Mouse (Mus musculus): ENCODE measurements around the gene Slc9a9.

Gene Slc9a9

DNA sequence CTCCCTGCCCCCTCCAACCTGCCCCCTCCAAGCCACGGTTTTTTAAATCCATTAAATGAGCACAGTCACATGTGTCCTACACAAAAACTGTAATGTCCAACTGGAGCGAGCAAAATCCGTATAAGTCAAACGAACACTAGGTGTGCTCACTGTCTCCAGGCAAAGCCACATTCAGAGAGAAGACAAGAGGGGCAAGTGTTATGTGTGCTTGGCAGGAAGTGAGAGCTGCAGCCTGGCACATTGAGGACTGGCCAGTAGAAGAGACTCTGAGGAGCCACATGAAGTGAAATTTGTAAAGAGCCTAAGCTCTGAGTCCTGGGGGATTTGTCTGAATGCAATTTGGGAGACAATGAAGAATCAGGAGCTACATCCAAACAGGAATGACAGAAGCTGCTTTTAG lies 481.3 kb downstream of the Slc9a9 start:
- in situ Hi-C loops (cut with MseI, MboI) = no loop called here

DNA sequence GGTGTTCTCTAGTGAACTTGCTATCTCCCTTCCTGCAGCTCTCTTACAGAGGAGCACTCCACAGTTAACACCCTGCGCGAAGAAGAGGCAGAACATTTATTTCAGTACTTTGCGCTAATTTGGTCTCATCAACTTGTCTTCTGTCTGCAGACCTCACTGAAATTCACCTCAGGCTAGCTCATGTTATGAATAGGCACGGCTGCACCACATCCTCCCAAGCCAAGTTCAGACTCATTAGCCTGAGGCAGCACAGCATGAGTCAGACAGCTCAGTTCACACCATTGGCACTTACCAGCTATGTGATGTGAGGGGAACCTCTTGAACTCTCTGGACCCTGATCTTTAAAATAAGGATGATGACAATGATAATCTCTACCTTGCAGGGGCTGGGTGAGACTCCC lies 482.0 kb downstream of the Slc9a9 start:
- in situ Hi-C loops (cut with MseI, MboI) = no loop called here

DNA sequence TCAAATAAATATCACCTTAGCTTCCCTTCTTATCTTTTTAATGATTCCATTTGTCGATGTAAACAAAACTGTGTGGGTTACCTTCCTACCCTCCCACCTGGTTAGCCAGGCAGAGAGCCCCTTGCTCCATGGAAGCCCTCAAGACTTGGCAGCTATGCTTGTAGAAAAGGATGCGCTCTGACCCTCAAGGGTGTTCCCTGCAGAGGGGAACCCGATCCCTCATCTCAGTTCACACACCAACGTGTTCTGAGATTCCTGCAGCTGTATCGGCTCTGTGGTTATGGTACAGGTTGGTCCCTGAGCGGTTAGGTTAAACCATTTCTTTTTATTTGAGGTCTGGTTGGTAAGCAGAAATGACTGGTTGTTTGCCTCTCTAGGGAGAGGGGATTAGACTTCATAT lies 484.3 kb downstream of the Slc9a9 start:
- in situ Hi-C loops (cut with MseI, MboI) = no loop called here

DNA sequence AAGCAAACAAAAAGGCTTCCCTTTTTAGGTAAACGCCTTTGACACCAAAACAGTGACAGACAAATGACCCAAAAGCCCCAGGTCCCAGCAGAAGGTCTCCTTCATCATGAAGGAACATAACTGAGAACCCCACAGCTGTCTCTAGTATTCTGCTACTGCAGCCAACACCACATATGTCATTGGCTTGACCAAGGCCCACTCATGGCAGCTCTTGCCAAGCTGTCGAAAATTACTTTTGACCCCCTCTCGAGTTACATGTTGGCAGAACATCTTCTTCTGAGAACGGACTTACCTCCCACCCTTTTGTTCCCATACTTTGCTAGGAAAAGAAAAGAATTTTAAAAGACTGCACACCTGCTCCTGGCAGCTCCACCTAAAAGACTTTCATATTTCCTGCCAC lies 488.2 kb downstream of the Slc9a9 start:
- in situ Hi-C loops (cut with MseI, MboI) = no loop called here

DNA sequence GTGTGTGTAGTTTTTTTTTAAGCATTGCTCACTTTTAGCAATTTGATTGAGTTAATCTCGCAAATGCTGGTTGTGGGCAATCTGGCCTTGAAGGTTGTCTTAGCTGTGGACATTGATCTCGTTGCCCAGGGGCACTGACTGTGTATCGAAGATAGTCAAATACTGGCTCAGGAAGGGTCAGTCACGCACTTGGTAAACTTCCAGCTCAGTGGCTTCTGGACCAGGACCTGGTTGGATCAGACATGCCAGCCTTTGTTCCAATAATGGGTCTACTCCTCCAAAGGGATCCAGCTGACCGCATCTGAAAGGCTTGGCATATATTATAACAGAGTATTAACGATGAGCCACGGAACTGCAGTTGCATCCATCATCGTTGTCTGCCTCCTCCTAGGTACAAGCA lies 489.2 kb downstream of the Slc9a9 start:
- in situ Hi-C loops (cut with MseI, MboI) = no loop called here

DNA sequence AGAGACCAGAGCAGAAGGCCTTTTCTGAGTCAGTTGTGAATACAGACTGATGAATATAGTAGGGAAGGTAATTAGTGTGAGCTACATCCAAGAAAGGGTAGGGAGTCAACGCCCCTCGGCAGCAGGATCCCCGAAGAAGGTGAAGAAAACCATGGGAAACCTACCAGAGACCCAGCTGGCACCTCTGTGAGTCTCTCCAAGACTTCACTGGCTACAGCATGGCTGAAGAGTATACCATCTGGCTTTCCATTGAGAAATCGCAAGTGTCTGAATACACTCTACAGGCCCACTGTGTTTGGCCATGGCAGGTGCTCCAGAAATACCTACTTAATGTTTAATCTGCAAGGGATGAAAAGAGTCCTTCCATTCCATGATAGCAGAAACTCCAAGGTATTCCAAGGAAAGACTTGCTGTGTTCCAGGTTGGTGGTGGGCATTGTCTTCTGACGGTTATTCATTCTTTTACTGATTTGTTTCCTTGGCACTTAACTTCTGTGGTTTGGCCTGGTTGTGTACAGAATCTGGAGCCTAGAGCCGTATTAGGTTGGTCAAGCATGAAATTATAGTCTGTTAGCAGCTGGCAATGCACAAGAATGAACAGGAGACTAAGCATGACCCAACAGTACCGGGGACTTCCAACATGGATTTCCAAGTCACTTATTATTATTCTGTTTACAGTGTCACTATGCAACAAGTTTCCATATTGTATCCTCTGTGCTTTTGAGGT lies 491.0 kb downstream of the Slc9a9 start:
- in situ Hi-C loops (cut with MseI, MboI) = no loop called here

DNA sequence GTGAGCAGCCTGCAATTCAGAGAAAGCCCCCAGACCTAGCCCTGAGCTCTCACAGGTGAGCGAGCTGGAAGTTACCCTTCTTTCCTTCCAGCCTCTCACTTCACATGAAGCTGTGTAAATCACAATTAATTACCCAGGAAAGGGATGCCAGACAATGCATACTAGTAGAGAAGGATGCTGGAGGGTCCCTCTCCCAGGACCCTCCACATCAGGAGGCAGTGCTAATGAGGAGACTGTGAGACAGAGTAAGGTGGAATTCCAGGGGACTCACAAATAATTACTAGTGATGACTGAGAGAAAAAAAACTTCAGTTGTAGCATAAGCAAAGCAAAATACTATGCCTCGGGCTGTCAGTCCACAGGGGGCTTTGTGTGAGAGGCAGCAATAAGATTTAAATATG lies 492.0 kb downstream of the Slc9a9 start:
- in situ Hi-C loops (cut with MseI, MboI) = no loop called here

DNA sequence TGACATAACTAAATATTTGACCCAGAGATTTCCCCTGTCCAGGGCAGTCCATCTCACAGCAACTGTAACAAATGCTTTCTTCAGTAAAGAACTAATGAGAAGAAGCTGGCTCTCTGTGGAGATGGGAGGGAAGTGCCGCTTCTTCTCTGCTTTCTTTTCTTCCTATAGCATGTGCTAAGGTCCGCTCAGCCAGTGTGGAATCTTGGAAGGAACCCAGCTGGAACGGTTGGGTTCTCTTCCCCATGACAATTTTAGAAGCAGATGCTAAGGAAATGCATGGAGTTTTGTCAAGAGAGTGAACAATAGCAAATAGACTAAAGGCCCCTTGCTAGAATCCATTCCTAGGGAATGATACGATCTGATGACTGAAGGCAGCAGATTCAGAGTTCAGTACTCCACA lies 496.5 kb downstream of the Slc9a9 start:
- in situ Hi-C loops (cut with MseI, MboI) = no loop called here

DNA sequence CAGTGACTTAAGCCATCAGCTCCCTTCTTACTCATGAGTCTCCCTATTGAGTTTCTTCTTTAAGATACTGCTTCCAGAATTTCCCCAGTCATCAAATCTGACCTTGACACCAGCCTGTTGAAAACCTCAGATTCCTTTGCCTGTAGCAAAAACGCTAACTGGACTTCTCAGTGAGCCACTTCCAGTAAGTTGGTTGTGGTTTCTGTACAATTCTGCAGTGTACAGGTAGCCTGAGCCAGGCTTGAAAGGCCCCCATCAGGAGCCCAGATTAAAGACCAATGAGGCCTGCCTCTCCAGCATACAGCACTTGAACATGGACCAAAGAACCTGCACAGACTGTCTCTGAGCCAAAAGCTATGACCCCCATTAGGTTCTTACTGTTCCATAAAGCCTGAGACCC lies 498.1 kb downstream of the Slc9a9 start:
- in situ Hi-C loops (cut with MseI, MboI) = no loop called here

DNA sequence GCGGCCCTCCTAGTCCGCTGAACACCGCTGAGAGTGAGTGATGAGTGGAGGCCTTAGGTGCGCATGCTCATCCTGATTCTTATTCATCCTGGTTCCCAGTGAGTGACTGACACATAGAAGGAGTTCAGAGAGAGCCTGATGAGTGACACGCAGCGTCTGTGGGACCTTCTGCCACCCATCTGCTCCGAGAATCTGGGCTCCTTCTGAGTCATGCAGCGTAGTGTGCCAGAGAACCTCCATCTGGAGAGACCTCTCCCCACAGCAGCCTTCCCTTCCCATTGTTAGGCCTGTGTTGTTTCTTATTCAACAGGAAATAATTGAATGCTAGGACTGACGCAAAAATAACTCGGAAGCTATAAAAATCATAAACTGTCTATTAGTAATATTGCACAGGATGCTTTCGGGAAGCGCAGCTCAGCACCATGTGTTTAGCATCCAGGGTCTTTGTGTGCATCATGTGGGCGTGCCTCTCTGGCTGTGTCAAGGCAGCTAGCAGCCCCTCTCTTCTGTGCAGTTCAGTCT lies 498.8 kb downstream of the Slc9a9 start:
- in situ Hi-C loops (cut with MseI, MboI) = no loop called here

DNA sequence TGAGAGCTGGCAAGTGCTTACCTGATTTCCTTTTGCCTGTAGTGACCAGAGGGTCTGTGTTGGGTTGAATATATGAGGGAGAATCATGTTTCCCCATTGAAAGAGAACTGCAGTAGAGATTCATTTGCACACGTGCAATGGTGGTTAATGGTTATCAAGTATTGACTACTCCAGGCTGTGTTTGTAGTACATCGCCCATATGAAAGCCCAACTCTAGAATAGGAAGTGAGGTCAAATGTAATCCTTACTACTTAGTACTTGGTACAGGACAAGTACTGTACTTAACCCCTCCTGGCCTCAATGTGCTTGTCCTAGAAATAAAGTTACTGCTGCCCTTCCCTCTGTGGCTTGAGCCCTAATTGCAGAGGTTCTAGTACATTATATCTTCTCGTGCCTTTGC lies 508.5 kb downstream of the Slc9a9 start:
- in situ Hi-C loops (cut with MseI, MboI) = no loop called here

DNA sequence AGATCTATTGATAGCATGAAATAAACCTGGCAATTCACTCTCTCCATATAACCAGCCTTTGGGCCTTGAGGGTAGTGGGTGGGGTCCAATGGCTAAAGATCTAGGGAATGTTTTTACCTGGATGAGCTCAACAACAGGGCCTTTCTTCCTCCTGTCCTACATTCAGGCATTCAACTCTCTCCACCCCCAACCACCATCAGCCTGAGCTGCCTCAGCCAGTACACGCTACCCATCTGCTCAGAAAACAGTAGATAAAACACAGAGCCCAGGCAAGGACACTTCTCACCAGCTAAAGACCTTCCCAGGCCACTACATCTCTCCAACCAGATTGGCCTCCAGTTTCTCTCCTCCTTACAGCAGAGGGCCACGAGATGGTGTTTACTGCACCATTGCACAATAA lies 510.3 kb downstream of the Slc9a9 start:
- in situ Hi-C loops (cut with MseI, MboI) = no loop called here

DNA sequence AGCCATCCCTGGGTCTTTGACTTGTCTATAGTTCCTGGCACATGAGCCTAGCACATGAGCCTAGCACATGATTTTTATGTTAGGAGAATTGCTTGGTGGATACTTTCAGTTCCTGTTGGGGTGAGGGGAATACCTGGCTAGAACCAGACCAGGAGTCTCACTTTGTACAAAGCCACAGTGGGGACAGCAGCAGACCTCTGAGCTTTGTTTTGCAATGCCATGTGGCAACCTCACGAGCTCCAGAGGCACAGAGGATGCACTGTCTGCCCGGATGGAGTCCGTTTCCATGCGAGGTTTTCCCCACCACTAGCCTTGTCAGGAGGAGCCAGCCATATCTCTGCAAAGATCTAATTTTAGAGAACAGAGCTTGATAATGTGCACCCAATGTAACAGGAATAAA lies 510.9 kb downstream of the Slc9a9 start:
- in situ Hi-C loops (cut with MseI, MboI) = no loop called here

DNA sequence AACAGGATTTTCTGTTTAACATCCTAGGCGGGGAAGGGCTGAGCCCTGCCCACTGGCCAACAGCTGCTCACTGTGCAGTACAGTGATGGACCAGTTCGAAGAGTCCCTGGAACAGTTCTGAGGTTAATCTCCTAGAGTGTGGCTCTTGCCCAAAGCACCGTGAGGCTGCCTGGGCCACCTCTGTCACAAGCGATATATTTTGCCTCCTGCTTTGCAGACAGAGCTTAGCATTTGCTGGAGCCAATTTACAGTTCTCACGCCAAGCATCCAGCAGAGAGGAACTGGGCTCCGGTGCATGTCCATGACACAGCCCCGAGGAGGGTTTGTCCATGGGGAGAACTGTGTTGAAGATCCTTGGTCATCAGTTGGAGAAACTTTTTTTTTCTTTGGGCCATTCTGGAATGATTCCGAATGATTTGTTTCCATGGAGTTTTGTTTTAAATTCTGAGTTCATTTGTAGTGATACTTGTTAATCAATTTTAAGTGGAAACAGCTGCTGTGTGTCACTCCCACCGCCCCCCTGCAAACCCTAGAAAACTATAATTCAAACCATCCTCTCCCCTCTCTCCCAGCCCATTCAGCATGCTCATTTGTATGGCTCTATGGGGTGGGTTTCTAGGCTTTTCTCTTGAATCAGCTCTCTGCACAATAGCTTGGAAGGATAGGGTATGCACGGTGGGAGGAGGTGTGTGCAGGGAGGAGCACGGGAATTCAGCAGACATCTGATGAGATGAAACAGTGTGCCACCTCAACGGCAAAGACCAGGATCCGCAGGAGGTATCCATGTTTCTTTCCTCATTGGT lies 511.7 kb downstream of the Slc9a9 start:
- in situ Hi-C loops (cut with MseI, MboI) = no loop called here

DNA sequence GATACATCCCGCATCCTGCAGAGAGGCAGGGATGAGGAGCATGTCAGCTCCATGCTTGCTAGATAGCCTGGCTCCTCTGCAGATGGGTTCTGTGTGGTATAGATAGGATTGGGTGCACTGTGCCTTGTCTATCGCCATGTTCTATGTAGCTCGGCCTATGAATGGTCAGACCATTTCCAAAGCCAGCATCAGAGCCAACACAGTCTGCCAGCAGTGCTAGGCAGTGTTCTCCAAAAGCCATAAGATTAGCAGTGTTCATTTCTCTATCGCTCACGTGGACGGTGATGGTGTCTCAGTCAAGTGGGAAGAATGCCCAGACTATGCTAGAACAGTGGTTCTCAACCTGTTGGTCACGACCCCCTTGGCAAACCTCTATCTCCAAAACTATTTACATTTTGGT lies 512.6 kb downstream of the Slc9a9 start:
- in situ Hi-C loops (cut with MseI, MboI) = no loop called here

DNA sequence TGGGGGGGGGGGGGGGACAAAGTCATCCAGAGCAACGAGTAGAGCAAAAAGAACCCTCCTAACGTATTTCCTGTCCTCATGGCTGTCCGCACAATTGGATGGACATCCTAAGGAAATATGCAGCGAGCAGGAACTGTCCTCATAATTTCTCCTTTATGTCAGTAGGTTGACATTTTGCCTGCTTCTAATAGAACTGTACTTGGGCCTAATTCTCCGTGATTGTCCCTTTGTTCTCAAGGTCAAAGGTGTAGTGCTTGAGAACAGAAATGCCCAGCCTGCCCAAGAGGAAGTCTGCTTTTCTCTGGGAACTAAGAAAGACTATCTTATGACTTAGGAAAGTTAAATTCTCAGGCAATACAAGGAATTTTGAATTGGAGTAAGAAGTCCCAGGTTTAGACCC lies 514.7 kb downstream of the Slc9a9 start:
- in situ Hi-C loops (cut with MseI, MboI) = no loop called here

DNA sequence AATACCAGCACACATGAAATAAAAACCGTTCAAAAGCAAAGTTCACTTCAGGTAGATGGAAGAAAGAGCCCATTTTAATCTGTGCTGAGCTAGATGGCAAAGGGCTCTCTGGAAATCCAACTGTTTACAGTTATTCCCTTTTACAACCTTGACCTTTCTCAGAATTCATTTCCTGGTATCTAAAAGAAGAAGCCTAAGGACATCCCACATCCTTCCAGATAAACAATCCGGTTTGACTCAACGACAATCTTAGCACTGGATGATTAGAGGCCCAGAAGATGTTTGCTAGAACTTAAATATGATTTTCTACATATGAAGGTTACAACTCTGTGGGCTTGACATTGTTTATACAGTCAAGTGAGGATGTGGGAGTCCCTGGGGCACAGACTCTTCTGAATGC lies 516.1 kb downstream of the Slc9a9 start:
- in situ Hi-C loops (cut with MseI, MboI) = no loop called here

DNA sequence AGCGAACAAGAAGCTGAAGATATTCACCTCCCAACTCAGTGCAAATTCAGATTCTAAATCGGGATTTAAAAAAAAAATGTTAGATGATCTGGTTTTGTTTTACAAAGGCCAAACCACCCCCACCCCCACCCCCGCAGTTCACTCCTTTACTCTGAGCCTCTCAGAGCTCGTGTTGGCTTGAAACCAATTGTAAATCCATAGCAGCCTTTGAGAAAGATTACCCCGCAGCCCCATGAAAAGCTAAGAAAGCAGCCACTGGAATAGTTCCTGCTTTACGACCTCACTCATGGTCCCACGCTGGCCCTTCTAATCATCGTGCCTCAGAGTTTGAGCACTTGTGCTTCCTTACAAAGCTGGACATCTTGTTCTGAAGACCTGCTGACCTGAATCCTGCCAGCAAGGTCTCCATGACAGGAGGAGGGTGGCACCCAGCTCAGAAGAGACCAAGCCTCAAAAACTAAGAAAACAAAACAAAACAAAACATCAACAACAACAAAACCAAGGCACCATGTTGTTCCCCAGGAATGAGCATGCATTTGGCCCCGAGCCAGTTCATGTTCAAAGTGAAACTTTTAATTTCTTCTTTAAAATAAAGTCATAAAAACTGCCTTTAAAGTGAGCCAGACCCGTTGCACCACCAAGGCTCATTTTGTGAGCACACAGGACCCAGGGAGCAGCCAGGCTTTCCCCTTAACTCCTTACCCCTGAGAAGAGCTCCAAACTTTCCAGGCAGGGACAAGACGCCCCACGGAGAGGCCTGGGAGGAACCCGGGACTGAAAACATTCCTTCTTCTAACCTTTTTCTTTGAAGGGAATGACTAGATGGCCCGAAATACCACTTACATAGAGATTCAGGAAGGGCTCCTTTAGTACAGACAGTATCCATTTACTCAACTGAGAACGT lies 516.9 kb downstream of the Slc9a9 start:
- in situ Hi-C loops (cut with MseI, MboI) = no loop called here

DNA sequence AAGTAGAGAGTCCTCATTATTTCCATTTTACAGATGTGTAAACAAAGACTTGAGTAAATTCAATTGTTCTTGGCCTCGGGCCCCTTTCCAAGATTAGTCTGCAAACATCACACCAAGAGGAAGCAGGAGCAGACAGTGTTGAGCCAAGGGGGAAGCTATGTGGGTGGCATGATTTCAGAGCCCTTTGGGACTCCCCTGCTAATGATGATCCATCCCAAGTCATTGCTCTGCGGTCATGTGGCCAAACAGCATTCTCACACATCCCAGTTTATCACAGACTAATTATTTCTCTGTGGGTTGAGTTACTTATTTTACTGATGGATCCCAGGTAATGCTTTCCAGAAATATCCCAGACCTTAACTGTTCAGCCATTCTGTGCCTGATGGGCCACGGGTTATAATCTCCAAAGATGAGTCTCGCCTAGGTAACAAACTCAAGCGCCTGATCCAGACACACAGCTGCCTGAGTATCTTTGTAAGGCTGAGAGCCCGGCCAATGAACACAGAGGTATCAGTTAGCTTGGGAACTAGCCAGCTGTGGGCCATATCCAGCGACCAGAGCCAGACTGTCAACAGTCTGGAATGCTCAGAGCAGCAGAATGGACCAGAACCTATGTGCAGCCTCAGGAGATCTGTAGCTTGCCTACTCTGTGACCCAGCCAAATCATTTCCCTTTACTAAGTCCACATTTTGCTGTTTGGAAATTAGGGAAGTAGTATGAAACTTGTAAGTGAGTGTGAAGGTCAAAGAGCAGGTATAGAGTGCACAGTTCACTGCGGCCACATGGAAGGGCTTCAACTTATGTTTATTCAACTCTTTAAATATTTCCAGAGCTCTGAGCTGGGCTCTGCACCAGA lies 518.9 kb downstream of the Slc9a9 start:
- in situ Hi-C loops (cut with MseI, MboI) = no loop called here

DNA sequence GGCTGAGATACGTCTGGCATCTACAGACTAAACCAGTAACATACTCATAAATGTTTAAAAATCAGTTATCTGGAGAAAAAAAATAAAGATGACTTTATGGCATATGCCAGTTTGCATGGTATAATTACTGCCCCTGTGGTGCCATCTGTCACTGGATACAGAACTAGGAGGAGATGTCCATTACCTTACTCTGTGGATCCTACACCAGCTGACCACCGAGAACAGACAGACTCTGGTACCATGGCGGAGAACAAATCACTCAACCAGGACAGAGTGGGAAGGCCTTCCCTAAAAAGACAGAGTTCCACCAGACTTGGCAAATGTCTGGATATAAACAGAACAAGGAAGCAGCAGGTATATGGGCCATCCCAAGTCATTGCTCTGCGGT lies 519.5 kb downstream of the Slc9a9 start:
- in situ Hi-C loops (cut with MseI, MboI) = no loop called here

DNA sequence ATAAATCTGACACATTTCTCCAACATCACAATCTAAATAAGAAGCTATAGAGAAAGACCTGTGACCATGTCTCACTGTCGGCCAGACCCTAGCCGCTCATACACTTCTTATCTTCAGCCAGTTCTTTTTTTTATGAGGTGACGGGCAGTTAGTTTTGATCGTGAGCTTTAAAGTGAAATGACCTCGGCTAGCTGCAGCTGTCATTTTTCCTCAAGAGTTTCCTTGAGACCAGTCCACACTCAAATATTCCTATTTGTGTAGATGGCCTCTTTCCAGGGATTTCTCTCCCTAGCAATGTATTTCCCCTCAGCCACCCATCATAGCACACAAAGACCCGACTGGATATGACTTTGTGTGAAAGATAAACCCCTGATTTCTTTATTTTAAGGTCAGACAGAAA lies 521.7 kb downstream of the Slc9a9 start:
- in situ Hi-C loops (cut with MseI, MboI) = no loop called here

Data from mouse trophoblast stem cell (cell line).